Mouse (Mus musculus) bone marrow macrophage, adult 2 months (primary cell): Measurements from ENCODE around the gene Aldh1l2.

Source experiments
- CTCF ChIP-seq: IDR thresholded peaks from 2 replicates; pipeline ENCODE4 v1.5.1; 2012; ENCODE audit warnings: low read depth, mild to moderate bottlenecking, low read length, moderate library complexity
- POLR2A ChIP-seq: IDR thresholded peaks from 2 replicates; pipeline ENCODE4 v1.6.1; 2012; ENCODE audit warnings: mild to moderate bottlenecking, low read depth, low read length, borderline replicate concordance

DNA sequence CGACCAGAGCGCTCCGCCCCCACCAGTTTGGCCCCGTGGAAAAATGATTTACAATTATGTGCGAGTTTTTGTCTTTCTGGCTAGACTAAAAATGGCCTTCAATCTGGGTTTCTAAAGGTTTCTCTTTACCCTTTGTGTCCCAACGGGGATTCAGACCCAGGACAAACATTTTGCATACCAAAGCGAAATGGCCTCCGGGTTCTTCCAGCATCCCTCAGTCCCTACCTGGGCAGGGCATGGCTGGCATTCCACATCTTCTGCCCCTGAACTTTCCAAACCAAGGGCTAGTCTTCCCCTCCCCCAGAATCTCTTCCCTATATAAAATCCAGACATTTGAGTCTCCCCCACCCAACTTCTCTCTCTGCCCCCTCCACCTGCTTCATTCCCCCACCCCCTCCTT is 20.2 kb downstream of the Aldh1l2 start:
- no peak for TF ChIP-seq CTCF
- no peak for TF ChIP-seq POLR2A
